8 mouse cellular contexts compared by ENCODE assay signal in the genomic region with DNA sequence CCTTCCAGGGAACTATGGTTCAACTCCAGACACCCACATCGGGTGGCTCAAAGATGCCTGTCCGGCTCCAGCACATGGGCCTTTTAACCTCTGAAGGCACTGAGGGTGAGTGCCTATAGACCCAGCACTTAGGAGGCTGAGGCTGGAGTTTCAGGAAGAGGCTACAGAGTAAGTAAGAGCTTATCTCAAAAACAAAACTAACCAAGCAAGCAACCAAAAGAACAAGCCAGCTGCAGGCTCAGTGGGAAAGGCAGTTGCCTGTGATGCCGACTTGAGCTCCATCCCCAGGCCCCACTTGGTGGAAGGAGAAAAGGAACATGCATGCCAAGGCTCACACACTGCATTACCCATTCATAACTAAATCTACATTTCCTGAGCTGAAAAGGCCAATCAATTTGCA. TPM values are rescaled to one million over a fixed set of nuclear protein-coding genes. Genes with fewer than 3 reads are reported as not detected.
DNase-seq lines count a peak whose midpoint lies in the region; ATAC-seq and TF ChIP-seq lines count a peak whose summit lies in the region.

No protein-coding gene starts in this region.

- H3K4me1 ChIP-seq in heart, embryonic 12.5 days (replicated peaks) = peaks cover 47% of the 10 kb centered on the region
- peaks cover 17% of the 10 kb centered on the region for H3K4me1 ChIP-seq in E14TG2a.4 (replicated peaks; ENCODE audit: low read depth, low read length)
- 0 out of 2 replicates have a peak, but pooled peaks cover 4% of the 10 kb centered on the region for H3K4me1 ChIP-seq in hindbrain, postnatal 0 days (ENCODE audit: insufficient read depth, low read length)
- peaks cover 16% of the 10 kb centered on the region for H3K4me1 ChIP-seq in midbrain, embryonic 15.5 days

- no peak for TF ChIP-seq CTCF in E14TG2a.4 (conservative IDR thresholded peaks at IDR 0.05; ENCODE audit: low read length)
- no peak for TF ChIP-seq CTCF in hindbrain, postnatal 0 days (IDR thresholded peaks at IDR 0.05; ENCODE audit: low read depth)

- no peak for DNase-seq in heart, adult 8-10 months (ENCODE audit: low spot score)
- no peak for DNase-seq in hindbrain, postnatal 0 days (ENCODE audit: low spot score)

- no peaks in the 10 kb centered on the region for H3K27me3 ChIP-seq in heart, embryonic 12.5 days (replicated peaks)
- H3K27me3 ChIP-seq in E14TG2a.4 (ENCODE audit: insufficient read depth, low read length) = peaks cover 43% of the 10 kb centered on the region
- no peaks in the 10 kb centered on the region for H3K27me3 ChIP-seq in hindbrain, postnatal 0 days (ENCODE audit: insufficient read depth, low read length)
- peaks cover 17% of the 10 kb centered on the region for H3K27me3 ChIP-seq in midbrain, embryonic 15.5 days (replicated peaks)

- peaks cover 10% of the 10 kb centered on the region; the same call in 1 of the 2 replicates for H3K9me3 ChIP-seq in heart, embryonic 12.5 days (replicated peaks)
- no peaks in the 10 kb centered on the region for H3K9me3 ChIP-seq in E14TG2a.4 (ENCODE audit: low read length)
- no peaks in the 10 kb centered on the region for H3K9me3 ChIP-seq in hindbrain, postnatal 0 days (ENCODE audit: low read length)
- no peaks in the 10 kb centered on the region for H3K9me3 ChIP-seq in midbrain, embryonic 15.5 days

- H3K36me3 ChIP-seq in heart, embryonic 12.5 days = no peaks in the 10 kb centered on the region
- no peaks in the 10 kb centered on the region for H3K36me3 ChIP-seq in E14TG2a.4 (ENCODE audit: insufficient read depth, low read length)
- H3K36me3 ChIP-seq in hindbrain, postnatal 0 days (ENCODE audit: insufficient read depth, low read length) = no peaks in the 10 kb centered on the region
- H3K36me3 ChIP-seq in midbrain, embryonic 15.5 days (replicated peaks) = no peaks in the 10 kb centered on the region

- peak overlapping the region; percentile 92 for H3K27ac ChIP-seq in heart, embryonic 12.5 days (ENCODE audit: poor library complexity, severe bottlenecking)
- H3K27ac ChIP-seq in hindbrain, postnatal 0 days = no peak overlapping the region
- H3K27ac ChIP-seq in midbrain, embryonic 15.5 days = no peak overlapping the region

- no peak overlapping the region for H3K4me3 ChIP-seq in heart, embryonic 12.5 days
- H3K4me3 ChIP-seq in E14TG2a.4 (replicated peaks; ENCODE audit: low read length) = peak overlapping the region; percentile 75
- H3K4me3 ChIP-seq in hindbrain, postnatal 0 days (ENCODE audit: low read length) = no peak overlapping the region
- H3K4me3 ChIP-seq in midbrain, embryonic 15.5 days = no peak overlapping the region

- peak overlapping the region; percentile 82 for H3K9ac ChIP-seq in heart, embryonic 12.5 days
- no peak overlapping the region for H3K9ac ChIP-seq in hindbrain, postnatal 0 days (replicated peaks; ENCODE audit: low read length)
- H3K9ac ChIP-seq in midbrain, embryonic 15.5 days = no peak overlapping the region

- no peak for ATAC-seq in heart, embryonic 12.5 days (ENCODE audit: insufficient number of reproducible peaks, low FRiP score)
- no peak for ATAC-seq in hindbrain, postnatal 0 days
- ATAC-seq in midbrain, embryonic 15.5 days (replicated peaks) = no peak
- no peak for ATAC-seq in inflammation-experienced regulatory T-cells, adult 6 months
- no peak for ATAC-seq in monocyte, adult 5-6 weeks (replicated peaks; ENCODE audit: insufficient number of reproducible peaks, low FRiP score, low TSS enrichment, poor library complexity, severe bottlenecking)
- no peak for ATAC-seq in granulocyte monocyte progenitor cell, adult 5-6 weeks (replicated peaks; ENCODE audit: poor library complexity, severe bottlenecking)

- peak overlapping the region; percentile 89 for H3K4me2 ChIP-seq in heart, embryonic 12.5 days
- H3K4me2 ChIP-seq in hindbrain, postnatal 0 days (ENCODE audit: low read depth, low read length) = peak overlapping the region; percentile 86
- H3K4me2 ChIP-seq in midbrain, embryonic 15.5 days = peak overlapping the region; percentile 94; the same call in 1 of the 2 replicates

- WGBS in heart, embryonic 12.5 days = 40% methylated on average over 3 of the region's 3 CpGs
- 55% methylated on average over 3 of the region's 3 CpGs for WGBS in hindbrain, postnatal 0 days
- WGBS in midbrain, embryonic 15.5 days = 56% methylated on average over 3 of the region's 3 CpGs

RNA-seq across cellular contexts. Expression of a gene that starts 0.6 kb away (rescaled TPM):
- 17.5 and 19.0 TPM in 2 replicates for polyA plus RNA-seq in heart, embryonic 12.5 days (2016; fragmentation: Nextera tagmentation; extraction: Ambion mirVana)
- 1 to 10 TPM; 5.9 to 9.4 (median 6.5) TPM for total RNA-seq in heart, adult 8-10 months (2022)
- 0.65 TPM in 1 of 2 replicates, not detected in the other for total RNA-seq in hindbrain, postnatal 0 days (2014; rRNA removed)
- 0.56 and 0.78 TPM in 2 replicates for polyA plus RNA-seq in hindbrain, postnatal 0 days (2015; fragmentation: Nextera tagmentation; extraction: Ambion mirVana)
- polyA plus RNA-seq in midbrain, embryonic 15.5 days (2015; fragmentation: Nextera tagmentation; extraction: Ambion mirVana) = 0.34 and 0.36 TPM in 2 replicates
- polyA plus RNA-seq in inflammation-experienced regulatory T-cells, adult 6 months (2017; shearing (Covaris generic)) = 10 to 100 TPM; 75.5 to 92.6 (median 81.1) TPM
- total RNA-seq in monocyte, adult 5-6 weeks (2017) = 41.1 to 55.7 TPM (median 42.3 TPM) in 3 replicates
- total RNA-seq in granulocyte monocyte progenitor cell, adult 5-6 weeks (2014; fragmentation: Nextera tagmentation) = 16.8 and 18.9 TPM in 2 replicates
- total RNA-seq in granulocyte monocyte progenitor cell, adult 5-6 weeks (2017) = 21.1 and 22.7 TPM in 2 replicates

RNA-seq across cellular contexts. Expression of a gene that starts 19.4 kb away (rescaled TPM):
- polyA plus RNA-seq in heart, embryonic 12.5 days (2016; fragmentation: Nextera tagmentation; extraction: Ambion mirVana) = 49.4 and 49.9 TPM in 2 replicates
- 10 to 100 TPM in 2 of 4 experiments, 1 to 10 TPM in 2; 9.4 to 10.7 (median 10.1) TPM for total RNA-seq in heart, adult 8-10 months (2022)
- total RNA-seq in hindbrain, postnatal 0 days (2014; rRNA removed) = 45.2 and 48.9 TPM in 2 replicates
- polyA plus RNA-seq in hindbrain, postnatal 0 days (2015; fragmentation: Nextera tagmentation; extraction: Ambion mirVana) = 67.8 and 72.1 TPM in 2 replicates
- 23.2 and 23.3 TPM in 2 replicates for polyA plus RNA-seq in midbrain, embryonic 15.5 days (2015; fragmentation: Nextera tagmentation; extraction: Ambion mirVana)
- 100 to 1,000 TPM; 118 to 154 (median 154) TPM for polyA plus RNA-seq in inflammation-experienced regulatory T-cells, adult 6 months (2017; shearing (Covaris generic))
- total RNA-seq in monocyte, adult 5-6 weeks (2017) = 182 to 271 TPM (median 223 TPM) in 3 replicates
- total RNA-seq in granulocyte monocyte progenitor cell, adult 5-6 weeks (2014; fragmentation: Nextera tagmentation) = 84.3 and 86.4 TPM in 2 replicates
- total RNA-seq in granulocyte monocyte progenitor cell, adult 5-6 weeks (2017) = 61.3 and 72.4 TPM in 2 replicates

RNA-seq across cellular contexts. Expression of a gene that starts 45.3 kb away (rescaled TPM):
- 335 and 339 TPM in 2 replicates for polyA plus RNA-seq in heart, embryonic 12.5 days (2016; fragmentation: Nextera tagmentation; extraction: Ambion mirVana)
- 100 to 1,000 TPM; 202 to 217 (median 212) TPM for total RNA-seq in heart, adult 8-10 months (2022)
- 83.2 and 86.0 TPM in 2 replicates for total RNA-seq in hindbrain, postnatal 0 days (2014; rRNA removed)
- polyA plus RNA-seq in hindbrain, postnatal 0 days (2015; fragmentation: Nextera tagmentation; extraction: Ambion mirVana) = 71.3 and 74.8 TPM in 2 replicates
- 42.2 and 48.0 TPM in 2 replicates for polyA plus RNA-seq in midbrain, embryonic 15.5 days (2015; fragmentation: Nextera tagmentation; extraction: Ambion mirVana)
- 100 to 1,000 TPM; 347 to 625 (median 370) TPM for polyA plus RNA-seq in inflammation-experienced regulatory T-cells, adult 6 months (2017; shearing (Covaris generic))
- 264 to 506 TPM (median 281 TPM) in 3 replicates for total RNA-seq in monocyte, adult 5-6 weeks (2017)
- total RNA-seq in granulocyte monocyte progenitor cell, adult 5-6 weeks (2014; fragmentation: Nextera tagmentation) = 61.0 and 65.6 TPM in 2 replicates
- 70.8 and 77.7 TPM in 2 replicates for total RNA-seq in granulocyte monocyte progenitor cell, adult 5-6 weeks (2017)
